Mouse (Mus musculus) liver, embryonic 12.5 days (tissue): ENCODE results near the gene Pmvk. TPM values are rescaled to one million over a fixed set of nuclear protein-coding genes. Genes with fewer than 3 reads are reported as not detected.

Experiments used
- ATAC-seq: fragments of 200-750 bp; cut with Nextera tagmentation; 2 replicates; pipeline ENCODE4 v1.8.0; 2017; ENCODE audit warnings: moderate number of reproducible peaks, mild to moderate bottlenecking, moderate library complexity
- H3K27ac ChIP-seq: fragments of 300-500 bp; sonication (generic); 2 replicates; pipeline ENCODE4 v1.5.1; 2016; ENCODE audit warnings: mild to moderate bottlenecking
- H3K27me3 ChIP-seq: fragments of 300-500 bp; sonication (generic); replicated peaks from 2 replicates; pipeline ENCODE4 v1.6.1; 2016; ENCODE audit warnings: mild to moderate bottlenecking, moderate library complexity
- H3K36me3 ChIP-seq: fragments of 300-500 bp; sonication (generic); 2 replicates; pipeline ENCODE4 v1.6.1; 2016; ENCODE audit warnings: mild to moderate bottlenecking, moderate library complexity
- H3K4me1 ChIP-seq: fragments of 300-500 bp; sonication (generic); 2 replicates; pipeline ENCODE4 v1.6.1; 2016
- H3K4me2 ChIP-seq: fragments of 300-500 bp; sonication (generic); 2 replicates; pipeline ENCODE4 v1.6.1; 2016; ENCODE audit warnings: mild to moderate bottlenecking, moderate library complexity
- H3K4me3 ChIP-seq: fragments of 300-500 bp; sonication (generic); 2 replicates; pipeline ENCODE4 v1.5.1; 2016; ENCODE audit warnings: mild to moderate bottlenecking, moderate library complexity
- H3K9ac ChIP-seq: fragments of 300-500 bp; sonication (generic); 2 replicates; pipeline ENCODE4 v1.6.1; 2016; ENCODE audit warnings: mild to moderate bottlenecking, moderate library complexity
- H3K9me3 ChIP-seq: fragments of 300-500 bp; sonication (generic); replicated peaks from 2 replicates; pipeline ENCODE4 v1.6.1; 2016; ENCODE audit warnings: mild to moderate bottlenecking, moderate library complexity
- WGBS: fragments of 180-500 bp; shearing (Covaris S2); methylation state at CpG from one replicate; pipeline ENCODE4 v1.1.7; 2016; ENCODE audit not compliant: insufficient replicate concordance; 5-methylcytosine and 5-hydroxymethylcytosine counted together
- polyA plus RNA-seq: library from polyadenylated mRNA; unstranded; fragments of >200 nt; fragmentation: Nextera tagmentation; extraction: Ambion mirVana; gene quantifications from 2 replicates; pipeline ENCODE4 v1.2.1, GENCODE M21; 2016

Pmvk gene
- polyA plus RNA-seq, 1 experiment from 2014 or later = 39.1 TPM

DNA sequence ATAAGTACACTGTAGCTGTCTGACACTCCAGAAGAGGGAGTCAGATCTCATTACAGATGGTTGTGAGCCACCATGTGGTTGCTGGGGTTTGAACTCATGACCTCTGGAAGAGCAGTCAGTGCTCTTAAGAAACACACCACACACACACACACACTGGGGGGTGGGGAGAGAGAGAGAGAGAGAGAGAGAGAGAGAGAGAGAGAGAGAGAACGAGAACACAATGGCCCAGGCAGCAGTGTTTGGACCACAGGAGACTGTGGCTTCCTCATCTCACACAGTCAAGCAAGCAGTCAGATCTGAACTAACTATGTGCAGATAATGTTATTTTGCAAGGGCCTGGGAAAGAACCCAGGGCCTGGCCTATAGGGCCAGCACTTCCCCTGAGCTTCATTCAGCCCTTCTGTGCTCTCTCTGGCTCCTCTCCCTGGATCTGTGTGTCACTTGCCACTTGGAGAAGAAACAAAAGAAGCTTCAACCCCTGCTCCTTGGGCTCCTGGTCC, 1.5 kb downstream of the Pmvk start:
- H3K4me1 ChIP-seq = peaks cover 57% of the 10 kb centered on the region
- ATAC-seq = no peak
- 38% methylated on average over 1 of the region's 1 CpGs for WGBS

DNA sequence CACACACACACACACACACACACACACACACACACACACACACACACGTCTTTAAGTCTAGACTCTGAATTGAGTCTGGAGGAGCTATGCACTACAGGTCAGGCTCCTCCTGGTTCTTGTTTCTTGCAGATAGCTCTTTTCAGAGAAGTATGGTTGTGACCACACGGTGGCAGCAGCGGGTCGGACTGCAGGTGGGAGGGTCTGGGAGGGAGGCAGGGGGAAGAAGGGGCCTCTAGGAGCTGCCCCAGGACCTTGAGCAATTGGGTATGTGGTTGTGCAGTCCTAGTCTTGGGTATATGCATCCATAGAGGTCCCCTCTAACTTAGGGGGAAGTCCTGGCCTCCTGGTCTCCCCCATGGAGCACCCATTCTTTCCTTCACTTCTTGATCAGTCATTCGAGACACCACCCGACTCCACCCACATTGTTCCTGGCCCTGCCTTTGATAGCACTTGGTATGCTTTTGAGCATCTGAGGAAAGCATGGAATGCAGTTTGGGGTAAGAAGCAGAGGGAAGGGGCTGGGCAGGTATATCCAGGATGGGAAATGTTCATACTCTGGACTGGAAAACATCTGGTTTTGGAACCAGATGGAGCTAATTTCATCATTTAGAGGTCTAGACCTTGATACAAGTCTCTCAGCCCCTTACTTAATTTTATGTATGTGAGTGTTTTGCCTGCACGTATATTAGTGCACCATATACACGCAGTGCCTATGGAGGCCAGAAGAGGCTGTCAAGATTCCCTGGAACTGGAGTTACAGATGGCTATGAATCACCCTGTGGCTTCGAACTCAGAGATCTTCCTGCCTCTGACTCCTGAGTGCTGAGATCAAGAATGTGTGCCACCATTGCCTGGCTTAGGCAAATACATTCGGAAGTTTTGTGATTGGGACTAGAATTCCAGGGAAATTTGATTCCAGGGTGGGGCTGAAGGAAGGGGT, 2.7 kb downstream of the Pmvk start:
- peak; percentile 41 for ATAC-seq
- 35% methylated on average over 10 of the region's 10 CpGs for WGBS

More for the DNA sequence above, 1.5 kb downstream of the Pmvk start:
- Histone ChIP-seq H3K36me3 (0 out of 2 replicates have a peak, but pooled peaks cover 4% of the 10 kb centered on the region), H3K27me3 (no peaks in the 10 kb centered on the region), H3K27ac (no peak overlapping the region), H3K4me2 (no peak overlapping the region), H3K4me3 (no peak overlapping the region), H3K9me3 (0 out of 2 replicates have a peak, but pooled peaks cover 3% of the 10 kb centered on the region), H3K9ac (no peak overlapping the region)

DNA sequence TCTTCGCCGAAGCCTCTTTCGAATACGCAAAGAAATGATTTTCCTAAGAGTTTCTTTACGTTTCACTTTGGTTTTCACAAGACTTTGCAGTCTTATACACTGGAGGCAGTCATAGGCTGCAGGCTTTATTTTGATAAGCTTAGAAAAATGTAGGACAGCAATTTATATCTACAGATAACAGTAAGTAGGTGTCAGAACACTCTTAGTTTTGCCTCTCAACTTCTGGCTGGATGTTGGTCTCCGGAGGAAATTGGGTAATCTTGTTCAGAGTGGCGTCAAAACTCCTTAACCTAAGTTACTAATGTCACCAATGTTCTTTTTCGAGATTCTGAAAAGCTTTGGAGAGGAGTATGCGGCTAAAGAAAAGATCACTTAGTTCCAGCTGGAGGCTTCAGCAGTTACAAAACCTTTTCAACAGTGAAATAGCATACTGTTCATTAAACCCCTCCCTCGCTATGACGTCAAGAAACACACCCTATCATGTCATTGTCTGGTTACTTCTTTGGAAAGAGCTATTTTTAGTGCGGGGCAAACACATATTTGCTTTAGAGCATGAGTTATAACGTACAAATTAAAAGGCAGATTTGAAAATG, 4.1 kb downstream of the Pmvk start:
- H3K27ac ChIP-seq = peak overlapping the region; percentile 84
- WGBS = 45% methylated on average over 13 of the region's 13 CpGs
- no peaks in the 10 kb centered on the region for H3K27me3 ChIP-seq
- H3K9ac ChIP-seq = peak overlapping the region; percentile 83; the same call in 1 of the 2 replicates
- peak overlapping the region; percentile 71 for H3K4me3 ChIP-seq
- 0 out of 2 replicates have a peak, but pooled peaks cover 3% of the 10 kb centered on the region for H3K9me3 ChIP-seq
- peak overlapping the region; percentile 86 for H3K4me2 ChIP-seq
- peaks cover 16% of the 10 kb centered on the region for H3K36me3 ChIP-seq
- peaks cover 46% of the 10 kb centered on the region for H3K4me1 ChIP-seq
- peak; percentile 63 for ATAC-seq

More for the DNA sequence above, 2.7 kb downstream of the Pmvk start:
- Histone ChIP-seq H3K4me3 (no peak overlapping the region), H3K4me2 (peak overlapping the region; percentile 46), H3K9ac (peak overlapping the region; percentile 17; the same call in 1 of the 2 replicates), H3K27me3 (no peaks in the 10 kb centered on the region), H3K27ac (0 out of 2 replicates have a peak overlapping the region, but pooled peaks have one; percentile 84), H3K9me3 (0 out of 2 replicates have a peak, but pooled peaks cover 3% of the 10 kb centered on the region), H3K4me1 (peaks cover 46% of the 10 kb centered on the region), H3K36me3 (peaks cover 10% of the 10 kb centered on the region)

DNA sequence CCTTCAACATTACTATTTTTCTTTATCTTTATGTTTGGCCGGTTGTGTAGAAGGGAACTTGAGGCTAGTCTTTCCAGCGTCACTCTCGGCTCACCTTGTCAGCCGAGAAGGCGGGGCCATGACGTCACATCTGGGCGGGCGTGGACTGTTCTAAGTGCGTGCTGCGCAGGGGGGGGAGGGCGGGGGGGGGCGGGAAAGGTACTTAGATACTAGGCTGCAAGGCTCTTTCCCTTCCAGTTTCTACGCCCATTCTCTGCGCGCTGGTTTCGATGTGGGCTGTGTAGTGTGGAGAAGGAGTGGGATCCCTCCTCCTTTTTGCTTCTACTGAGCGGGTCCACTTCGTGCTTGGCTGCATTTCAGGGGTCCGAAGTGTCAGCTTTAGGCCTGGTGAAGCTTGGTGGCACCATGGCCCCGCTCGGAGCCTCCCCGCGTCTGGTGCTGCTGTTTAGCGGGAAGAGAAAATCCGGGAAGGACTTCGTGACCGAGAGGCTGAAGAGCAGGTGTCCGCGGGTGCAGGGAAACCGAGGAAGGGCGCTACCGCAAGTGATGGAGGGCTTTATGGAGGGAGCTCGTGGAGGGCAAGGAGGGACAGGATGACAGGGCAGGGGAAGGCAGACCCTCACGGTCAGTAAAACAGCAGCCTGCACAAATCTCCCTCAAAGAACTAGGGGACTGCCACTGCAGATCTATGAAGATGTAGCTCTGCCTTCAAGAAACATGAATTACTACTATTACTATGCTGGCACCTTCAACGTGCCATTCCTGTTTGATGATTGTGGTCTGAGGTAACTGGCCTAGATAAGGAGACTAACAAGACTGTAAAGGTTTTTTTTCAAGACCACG, 4.8 kb downstream of the Pmvk start:
- Histone ChIP-seq H3K9me3 (0 out of 2 replicates have a peak, but pooled peaks cover 3% of the 10 kb centered on the region), H3K27me3 (no peaks in the 10 kb centered on the region), H3K4me2 (peak overlapping the region; percentile 86), H3K4me1 (peaks cover 46% of the 10 kb centered on the region), H3K9ac (peak overlapping the region; percentile 83), H3K36me3 (peaks cover 19% of the 10 kb centered on the region), H3K4me3 (peak overlapping the region; percentile 71), H3K27ac (peak overlapping the region; percentile 84)
- ATAC-seq = peak; percentile 85
- WGBS = under 1% methylated on average over 32 of the region's 36 CpGs

GRCm38 (mm10) chr3:89468268-89468667, 13.9 kb downstream of the Pmvk start:
- Histone ChIP-seq H3K9me3 (no peaks in the 10 kb centered on the region), H3K36me3 (peaks cover 43% of the 10 kb centered on the region), H3K4me1 (no peaks in the 10 kb centered on the region), H3K9ac (no peak overlapping the region), H3K4me2 (no peak overlapping the region), H3K27ac (no peak overlapping the region), H3K4me3 (no peak overlapping the region), H3K27me3 (no peaks in the 10 kb centered on the region)
- ATAC-seq = no peak
- 36% methylated on average over 4 of the region's 4 CpGs for WGBS

DNA sequence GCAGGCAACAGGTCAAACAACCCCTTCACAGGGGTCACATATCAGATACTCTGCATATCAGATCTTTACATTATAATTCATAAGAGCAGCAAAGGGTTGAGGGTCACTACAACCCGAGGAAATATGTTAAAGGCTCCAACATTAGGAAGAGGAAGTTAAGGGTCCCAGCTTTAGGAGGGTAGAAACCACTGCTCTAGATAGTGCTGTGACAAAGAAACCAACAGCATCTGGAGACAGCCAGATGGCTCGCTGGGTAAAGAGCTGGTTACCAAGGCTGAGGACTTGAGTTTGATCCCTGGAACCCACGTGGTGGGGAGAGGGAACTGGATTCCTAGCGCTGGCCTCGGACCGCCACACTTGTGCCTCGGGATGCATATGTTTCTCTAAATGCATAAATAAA, 17.9 kb downstream of the Pmvk start:
- H3K9me3 ChIP-seq = no peaks in the 10 kb centered on the region
- ATAC-seq = no peak

DNA sequence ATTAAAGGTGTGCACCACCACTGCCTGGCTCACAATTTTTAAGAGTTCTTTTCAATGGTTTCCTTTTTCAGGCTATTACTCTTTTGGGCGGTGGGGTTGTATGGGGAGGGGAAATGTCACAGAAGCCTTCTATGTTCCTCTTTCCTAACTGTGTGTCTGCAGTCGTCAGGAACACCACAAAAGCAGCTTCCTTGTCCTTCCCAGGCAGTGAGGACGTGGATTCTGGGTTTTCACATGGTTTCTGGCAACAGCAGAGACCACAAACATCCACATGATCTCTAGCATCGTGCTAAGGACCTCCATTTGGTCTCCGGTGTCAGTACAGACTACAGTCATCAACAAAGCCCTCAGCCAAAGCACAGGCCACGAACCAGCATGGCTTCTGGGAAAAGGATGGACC, 19.5 kb downstream of the Pmvk start:
- H3K4me3 ChIP-seq = no peak overlapping the region
- 38% methylated on average over 6 of the region's 6 CpGs for WGBS
- H3K27me3 ChIP-seq = no peaks in the 10 kb centered on the region; the same call in 1 of the 2 replicates
- no peak overlapping the region for H3K27ac ChIP-seq
- no peak overlapping the region for H3K9ac ChIP-seq
- peaks cover 12% of the 10 kb centered on the region for H3K36me3 ChIP-seq
- H3K4me1 ChIP-seq = no peaks in the 10 kb centered on the region
- H3K4me2 ChIP-seq = no peak overlapping the region
- H3K9me3 ChIP-seq = no peaks in the 10 kb centered on the region
- ATAC-seq = no peak

More for the DNA sequence above, 17.9 kb downstream of the Pmvk start:
- Histone ChIP-seq H3K27ac (no peak overlapping the region), H3K4me2 (no peak overlapping the region), H3K4me1 (no peaks in the 10 kb centered on the region), H3K27me3 (no peaks in the 10 kb centered on the region), H3K36me3 (peaks cover 27% of the 10 kb centered on the region), H3K4me3 (no peak overlapping the region), H3K9ac (no peak overlapping the region)
- 28% methylated on average over 7 of the region's 7 CpGs for WGBS

GRCm38 (mm10) chr3:89479055-89479454, 24.7 kb downstream of the Pmvk start:
- H3K27ac ChIP-seq = no peak overlapping the region
- H3K36me3 ChIP-seq = no peaks in the 10 kb centered on the region
- H3K4me2 ChIP-seq = no peak overlapping the region
- WGBS = 62% methylated on average over 6 of the region's 6 CpGs
- no peak overlapping the region for H3K9ac ChIP-seq
- no peak for ATAC-seq
- H3K9me3 ChIP-seq = no peaks in the 10 kb centered on the region
- H3K27me3 ChIP-seq = no peaks in the 10 kb centered on the region; the same call in 1 of the 2 replicates
- no peak overlapping the region for H3K4me3 ChIP-seq
- no peaks in the 10 kb centered on the region for H3K4me1 ChIP-seq

GRCm38 (mm10) chr3:89481488-89481887, 27.1 kb downstream of the Pmvk start:
- H3K9me3 ChIP-seq = no peaks in the 10 kb centered on the region
- H3K27me3 ChIP-seq = peaks cover 5% of the 10 kb centered on the region; the same call in 1 of the 2 replicates
- H3K27ac ChIP-seq = no peak overlapping the region
- H3K4me1 ChIP-seq = peaks cover 4% of the 10 kb centered on the region; the same call in 1 of the 2 replicates
- no peaks in the 10 kb centered on the region for H3K36me3 ChIP-seq
- no peak for ATAC-seq
- no peak overlapping the region for H3K4me2 ChIP-seq
- H3K4me3 ChIP-seq = no peak overlapping the region
- no peak overlapping the region for H3K9ac ChIP-seq
- WGBS = 33% methylated on average over 2 of the region's 2 CpGs

- Histone ChIP-seq H3K27me3 (peaks cover 11% of the 10 kb centered on the region), H3K36me3 (no peaks in the 10 kb centered on the region), H3K4me1 (peaks cover 4% of the 10 kb centered on the region; the same call in 1 of the 2 replicates), H3K27ac (no peak overlapping the region), H3K4me3 (no peak overlapping the region), H3K4me2 (no peak overlapping the region), H3K9ac (no peak overlapping the region), H3K9me3 (no peaks in the 10 kb centered on the region)
- ATAC-seq = no peak
- WGBS = 70% methylated on average over 5 of the region's 5 CpGs
Measured at GRCm38 (mm10) chr3:89482249-89482648, 27.9 kb downstream of the Pmvk start.
